Mouse (Mus musculus): ENCODE data around the gene Lrp8.

DNA sequence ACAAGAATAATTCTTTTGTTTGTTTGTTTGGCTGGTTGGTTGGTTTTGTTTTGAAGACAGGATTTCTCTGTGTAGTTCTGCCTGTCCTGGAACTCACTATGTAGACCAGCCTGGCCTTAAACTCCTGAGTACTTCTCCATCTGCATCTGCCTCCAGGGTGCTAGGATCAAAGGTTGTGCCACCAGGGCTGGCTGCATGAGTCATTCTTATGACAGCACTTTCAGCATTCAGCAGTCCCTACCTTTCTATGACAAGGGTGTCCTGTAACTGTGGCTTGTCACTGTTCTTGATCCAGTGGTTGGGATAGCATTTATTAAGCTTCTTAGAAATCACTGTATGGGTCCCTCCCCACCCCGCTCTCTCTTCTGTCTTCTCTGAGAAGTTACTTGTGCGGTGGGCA is 38.5 kb upstream of the Lrp8 start:
- TF ChIP-seq CTCF (IDR thresholded peaks at IDR 0.05; ENCODE audit: borderline replicate concordance, control insufficient read depth, extremely low read depth, insufficient read depth, low read length, poor library complexity) (no peak), POLR2A (IDR thresholded peaks at IDR 0.05; ENCODE audit: control insufficient read depth, extremely low read depth, insufficient read depth, low read length, poor library complexity) (no peak)
